Mouse (Mus musculus): Measurements from ENCODE around the gene Tuba8.
A peak's percentile ranks its signal among the peaks of the same experiment; 100 is the strongest.

Gene Tuba8

GRCm38 (mm10) chr6:121236386-121236785 is 25.9 kb downstream of the Tuba8 start:
- no peak for DNase-seq

GRCm38 (mm10) chr6:121238209-121238608 is 27.7 kb downstream of the Tuba8 start:
- DNase-seq, result no peak

DNA sequence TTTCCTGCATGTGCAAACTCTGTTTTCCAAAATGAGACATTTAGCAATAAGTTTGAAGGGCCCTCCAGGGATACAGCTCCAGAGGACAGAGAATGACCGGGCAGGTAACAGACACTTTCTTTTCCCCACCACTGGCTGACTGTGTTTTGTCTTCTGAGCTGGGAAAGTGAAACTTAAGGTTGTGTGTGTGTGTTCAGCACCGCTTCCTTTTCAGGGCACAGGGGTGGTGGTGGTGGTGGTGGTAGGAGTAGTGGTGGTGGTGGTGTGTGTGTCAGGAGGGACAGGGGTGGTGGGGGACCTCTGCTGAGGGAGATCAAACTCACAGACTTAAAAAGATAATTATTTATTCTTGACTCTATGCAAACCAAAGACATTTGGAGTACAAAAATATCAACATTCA is 31.3 kb downstream of the Tuba8 start:
- DNase-seq, result no peak

DNA sequence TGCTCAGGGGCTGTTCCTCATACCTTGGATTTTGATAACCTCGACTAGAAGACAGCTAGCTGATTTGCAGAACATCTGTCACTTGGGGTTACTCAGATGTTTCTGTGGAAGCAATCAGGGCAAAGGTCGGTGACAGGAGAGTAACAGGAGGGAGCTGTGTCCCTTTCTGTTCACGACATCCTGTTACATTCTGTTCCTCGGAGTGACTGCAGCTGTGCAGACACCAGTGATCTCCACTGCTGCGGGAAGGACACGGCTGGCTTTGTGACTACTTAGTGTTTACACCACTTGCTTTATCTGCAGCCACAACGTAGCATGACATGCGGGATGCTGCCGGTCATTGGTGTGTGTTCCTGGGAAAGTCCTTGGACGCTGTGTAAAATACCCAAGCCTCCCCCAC is 32.7 kb downstream of the Tuba8 start:
- DNase-seq, result no peak

DNA sequence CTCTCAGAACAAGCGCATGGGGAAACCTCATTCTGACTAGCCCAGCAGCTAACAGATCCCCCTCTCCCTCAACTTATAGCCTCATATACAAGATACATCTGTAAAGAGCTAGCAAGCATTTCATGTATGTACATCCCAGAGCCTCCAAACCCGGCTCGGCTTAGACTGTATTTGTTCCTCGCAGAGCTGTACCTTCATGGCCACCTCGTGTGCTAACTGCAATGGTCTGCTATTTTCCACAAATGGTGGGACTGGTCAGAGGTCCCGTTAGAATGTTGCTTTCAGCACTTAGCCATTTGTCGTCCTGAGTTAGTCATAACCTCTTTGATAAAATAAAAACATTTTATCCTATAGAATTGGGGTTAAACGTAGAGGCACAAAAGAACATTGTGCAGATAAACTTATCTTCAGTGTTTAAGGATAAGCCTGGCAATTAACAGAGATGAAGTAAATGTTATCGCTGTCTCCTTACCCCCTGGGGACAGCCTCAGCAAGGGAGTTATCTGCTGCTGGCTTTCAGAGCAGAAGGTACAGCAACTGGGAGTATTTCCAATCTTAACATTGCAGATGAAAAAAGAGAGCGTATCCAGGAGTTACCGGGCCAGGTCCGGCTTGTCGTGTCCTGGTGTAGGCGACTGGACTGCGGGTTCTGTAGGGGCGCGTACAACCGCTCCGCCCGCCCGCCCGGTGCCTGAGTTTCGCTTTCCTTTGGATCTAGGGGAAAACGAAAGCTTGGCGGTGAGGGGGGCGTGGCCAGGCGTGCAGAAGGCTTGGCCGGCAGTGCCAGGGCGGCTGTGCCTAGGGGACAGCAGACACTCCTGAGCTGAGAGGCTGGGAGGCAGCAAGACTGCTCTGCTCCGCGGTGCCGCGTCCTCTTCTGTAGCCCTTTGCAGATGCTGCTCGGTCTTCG is 34.9 kb downstream of the Tuba8 start, which contains the start of gene Usp18:
Gene Usp18 (plus strand): TSS at position 780 of the 910 bp plus-strand sequence.
- DNase-seq, result peak; percentile 91

- DNase-seq, result no peak
These were observed 35.5 kb downstream of the Tuba8 start for GRCm38 (mm10) chr6:121246037-121246361.

GRCm38 (mm10) chr6:121250406-121250805 is 39.9 kb downstream of the Tuba8 start:
- DNase-seq, result no peak

DNA sequence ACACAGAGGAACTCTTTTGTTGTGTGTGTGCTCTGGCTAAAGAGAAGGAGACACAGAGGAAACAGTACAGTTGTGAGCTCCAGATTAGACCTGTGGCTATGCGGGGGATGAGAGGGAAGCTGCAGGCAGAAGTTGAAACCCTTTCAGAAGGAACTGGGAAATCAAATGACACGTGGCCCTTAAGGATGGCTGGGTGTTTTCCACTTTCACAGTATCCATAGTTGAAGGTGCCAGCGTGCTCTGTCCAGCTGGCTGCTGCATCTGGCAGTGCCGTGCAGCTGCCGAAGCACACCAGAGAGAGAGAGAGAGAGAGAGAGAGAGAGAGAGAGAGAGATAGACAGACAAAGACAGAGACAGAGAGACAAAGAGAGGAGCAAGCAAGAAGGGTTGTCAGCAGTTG is 40.8 kb downstream of the Tuba8 start:
- DNase-seq, result no peak

- DNase-seq, result peak; percentile 86 to 88
These were observed 50.1 kb downstream of the Tuba8 start for GRCm38 (mm10) chr6:121260548-121260947.

- DNase-seq, result peak; percentile 25 to 32
These were observed 50.7 kb downstream of the Tuba8 start for GRCm38 (mm10) chr6:121261233-121261632.

DNA sequence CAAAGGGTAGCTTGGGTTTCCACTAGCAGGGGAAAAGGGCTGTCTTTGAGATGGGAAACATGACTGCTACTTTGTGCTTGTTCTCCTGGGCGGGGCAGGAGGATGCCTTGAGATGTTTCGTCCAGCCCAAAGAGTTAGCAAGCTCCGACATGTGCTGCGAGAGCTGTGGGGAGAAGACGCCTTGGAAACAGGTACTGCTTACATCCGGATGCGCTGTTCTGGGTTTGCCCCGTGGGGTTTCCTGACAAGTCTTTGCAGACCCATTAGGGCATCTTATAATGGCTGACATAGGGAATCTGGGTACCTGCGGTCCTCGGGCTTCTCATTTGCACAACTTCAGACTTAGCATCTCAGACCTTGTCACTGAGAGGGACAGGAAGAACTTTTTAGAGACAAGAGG is 51.5 kb downstream of the Tuba8 start:
- DNase-seq, result no peak

DNA sequence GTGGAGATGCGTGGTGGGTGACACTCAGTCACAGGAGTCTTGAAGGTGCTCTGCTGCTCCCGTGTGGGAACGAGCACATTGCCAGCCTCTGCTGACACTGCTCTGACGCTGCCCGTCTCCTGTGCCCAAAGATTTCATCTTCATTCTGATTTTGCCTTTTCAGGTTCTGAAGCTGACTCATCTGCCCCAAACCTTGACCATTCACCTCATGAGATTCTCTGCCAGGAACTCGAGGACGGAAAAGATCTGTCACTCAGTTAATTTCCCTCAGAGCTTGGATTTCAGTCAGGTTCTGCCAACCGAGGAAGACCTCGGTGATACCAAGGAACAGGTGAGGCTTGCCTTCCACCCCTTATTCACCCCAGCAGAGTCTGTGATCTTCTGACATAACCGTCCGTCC is 52.0 kb downstream of the Tuba8 start:
- DNase-seq, result no peak

- no peak for DNase-seq
These were observed 59.7 kb downstream of the Tuba8 start for GRCm38 (mm10) chr6:121270156-121270555.

- no peak for DNase-seq
These were observed 61.2 kb downstream of the Tuba8 start for GRCm38 (mm10) chr6:121271707-121272074.

- DNase-seq, result peak; percentile 82
These were observed 61.7 kb downstream of the Tuba8 start for GRCm38 (mm10) chr6:121272075-121272800.

- DNase-seq, result peak; percentile 69 to 75
These were observed 63.9 kb downstream of the Tuba8 start for GRCm38 (mm10) chr6:121274356-121274755.
